ENCODE assay signal across 14 mouse cellular contexts in genomic region chr16:90128817-90129587, GRCm38 (mm10). TPM values are rescaled to one million over a fixed set of nuclear protein-coding genes. Genes with fewer than 3 reads are reported as not detected.
DNase-seq lines count a peak whose midpoint lies in the region; ATAC-seq and TF ChIP-seq lines count a peak whose summit lies in the region.
"Had no signal": no experiment of that assay in that cellular context is flagged by ENCODE, and none has a peak within 500 bp of the region (broad histone marks: within the 10 kb centered on the region; RNA-seq: fewer than 3 reads in every experiment).

No protein-coding gene starts in this region.

- WGBS in heart, embryonic 14.5 days, result 37% methylated on average over 19 of the region's 19 CpGs
- 33% methylated on average over 19 of the region's 19 CpGs for WGBS in midbrain, embryonic 13.5 days
- WGBS in midbrain, embryonic 15.5 days, result 35% methylated on average over 19 of the region's 19 CpGs
- WGBS in hindbrain, embryonic 13.5 days, result 42% methylated on average over 19 of the region's 19 CpGs
- 23% methylated on average over 19 of the region's 19 CpGs for WGBS in limb, embryonic 14.5 days

- peak; percentile 48; the same call in 1 of the 2 replicates for ATAC-seq in heart, embryonic 14.5 days (ENCODE audit: insufficient number of reproducible peaks, insufficient read depth, low FRiP score, low read depth)
- ATAC-seq in midbrain, embryonic 13.5 days, result peak; percentile 27; the same call in 1 of the 2 replicates
- ATAC-seq in midbrain, embryonic 15.5 days (replicated peaks), result no peak
- ATAC-seq in hindbrain, embryonic 13.5 days (ENCODE audit: low FRiP score), result no peak
- ATAC-seq in limb, embryonic 14.5 days (ENCODE audit: low FRiP score, low read depth), result peak; percentile 82

- H3K9me3 ChIP-seq in heart, embryonic 14.5 days (ENCODE audit: control insufficient read depth, low read length), result no peaks in the 10 kb centered on the region
- H3K9me3 ChIP-seq in midbrain, embryonic 13.5 days, result no peaks in the 10 kb centered on the region
- no peaks in the 10 kb centered on the region for H3K9me3 ChIP-seq in midbrain, embryonic 15.5 days
- no peaks in the 10 kb centered on the region for H3K9me3 ChIP-seq in hindbrain, embryonic 13.5 days
- no peaks in the 10 kb centered on the region for H3K9me3 ChIP-seq in limb, embryonic 14.5 days (ENCODE audit: control insufficient read depth, low read length)
- H3K9me3 ChIP-seq: liver, embryonic 15.5 days; midbrain, embryonic 12.5 days had no signal

- no peaks in the 10 kb centered on the region for H3K27me3 ChIP-seq in heart, embryonic 14.5 days (ENCODE audit: control insufficient read depth, insufficient read depth, low read length)
- peaks cover 16% of the 10 kb centered on the region for H3K27me3 ChIP-seq in midbrain, embryonic 13.5 days
- H3K27me3 ChIP-seq in midbrain, embryonic 15.5 days (replicated peaks), result no peaks in the 10 kb centered on the region
- no peaks in the 10 kb centered on the region for H3K27me3 ChIP-seq in hindbrain, embryonic 13.5 days
- no peaks in the 10 kb centered on the region for H3K27me3 ChIP-seq in limb, embryonic 14.5 days (ENCODE audit: control insufficient read depth, insufficient read depth, low read length)
- H3K27me3 ChIP-seq: liver, embryonic 15.5 days had no signal

- H3K4me1 ChIP-seq in heart, embryonic 14.5 days (ENCODE audit: control insufficient read depth in 2 of 2, insufficient read depth in 2 of 2, low read length in 2 of 2), result peaks cover 14 to 32% of the 10 kb centered on the region in 2 experiments
- H3K4me1 ChIP-seq in midbrain, embryonic 13.5 days (replicated peaks), result peaks cover 26% of the 10 kb centered on the region
- H3K4me1 ChIP-seq in midbrain, embryonic 15.5 days, result peaks cover 19% of the 10 kb centered on the region
- peaks cover 35% of the 10 kb centered on the region for H3K4me1 ChIP-seq in hindbrain, embryonic 13.5 days (replicated peaks)
- peaks cover 15% of the 10 kb centered on the region for H3K4me1 ChIP-seq in limb, embryonic 14.5 days (ENCODE audit: control insufficient read depth, insufficient read depth, low read length)

- H3K9ac ChIP-seq in heart, embryonic 14.5 days (ENCODE audit: low read length), result no peak overlapping the region
- no peak overlapping the region for H3K9ac ChIP-seq in midbrain, embryonic 13.5 days (replicated peaks)
- H3K9ac ChIP-seq in midbrain, embryonic 15.5 days, result no peak overlapping the region
- H3K9ac ChIP-seq in hindbrain, embryonic 13.5 days, result no peak overlapping the region
- no peak overlapping the region for H3K9ac ChIP-seq in limb, embryonic 14.5 days (ENCODE audit: low read depth, low read length, severe bottlenecking)
- H3K9ac ChIP-seq: liver, embryonic 15.5 days; midbrain, embryonic 12.5 days had no signal

- H3K27ac ChIP-seq in heart, embryonic 14.5 days (replicated peaks in 1 of 2; ENCODE audit: control insufficient read depth in 1 of 2, insufficient read depth in 1 of 2, low read depth in 2 of 2, low read length in 2 of 2), result peak overlapping the region; percentile 43 to 51
- 0 out of 2 replicates have a peak overlapping the region, but pooled peaks have one; percentile 30 for H3K27ac ChIP-seq in midbrain, embryonic 13.5 days
- H3K27ac ChIP-seq in midbrain, embryonic 15.5 days, result no peak overlapping the region
- H3K27ac ChIP-seq in hindbrain, embryonic 13.5 days, result peak overlapping the region; percentile 35
- peak overlapping the region; percentile 35; the same call in 1 of the 2 replicates for H3K27ac ChIP-seq in limb, embryonic 14.5 days (replicated peaks; ENCODE audit: low read depth, low read length)
- H3K27ac ChIP-seq: liver, embryonic 15.5 days; midbrain, embryonic 12.5 days had no signal

- no peak overlapping the region for H3K4me3 ChIP-seq in heart, embryonic 14.5 days (ENCODE audit: control insufficient read depth in 1 of 2, insufficient read depth in 1 of 2, low read depth in 1 of 2, low read length in 2 of 2)
- no peak overlapping the region for H3K4me3 ChIP-seq in midbrain, embryonic 13.5 days (replicated peaks)
- H3K4me3 ChIP-seq in midbrain, embryonic 15.5 days, result no peak overlapping the region
- H3K4me3 ChIP-seq in hindbrain, embryonic 13.5 days, result no peak overlapping the region
- no peak overlapping the region for H3K4me3 ChIP-seq in limb, embryonic 14.5 days (replicated peaks; ENCODE audit: low read length)
- H3K4me3 ChIP-seq: erythroblast, embryonic 14.5 days; liver, embryonic 15.5 days; midbrain, embryonic 12.5 days had no signal

- peak overlapping the region; percentile 29 for H3K4me2 ChIP-seq in heart, embryonic 14.5 days (ENCODE audit: low read length)
- no peak overlapping the region for H3K4me2 ChIP-seq in midbrain, embryonic 13.5 days (replicated peaks)
- H3K4me2 ChIP-seq in midbrain, embryonic 15.5 days, result no peak overlapping the region
- no peak overlapping the region for H3K4me2 ChIP-seq in hindbrain, embryonic 13.5 days
- H3K4me2 ChIP-seq in limb, embryonic 14.5 days (replicated peaks; ENCODE audit: low read depth, low read length, severe bottlenecking), result no peak overlapping the region
- H3K4me2 ChIP-seq: liver, embryonic 15.5 days; midbrain, embryonic 12.5 days had no signal

- no peaks in the 10 kb centered on the region for H3K36me3 ChIP-seq in heart, embryonic 14.5 days (ENCODE audit: control insufficient read depth, insufficient read depth, low read length)
- no peaks in the 10 kb centered on the region for H3K36me3 ChIP-seq in midbrain, embryonic 13.5 days
- no peaks in the 10 kb centered on the region for H3K36me3 ChIP-seq in midbrain, embryonic 15.5 days (replicated peaks)
- no peaks in the 10 kb centered on the region; the same call in 1 of the 2 replicates for H3K36me3 ChIP-seq in hindbrain, embryonic 13.5 days
- no peaks in the 10 kb centered on the region for H3K36me3 ChIP-seq in limb, embryonic 14.5 days (ENCODE audit: control insufficient read depth, insufficient read depth, low read length)
- H3K36me3 ChIP-seq: liver, embryonic 15.5 days; midbrain, embryonic 12.5 days had no signal

- DNase-seq in heart, adult 8-10 months (ENCODE audit: low spot score), result no peak
- DNase-seq in limb, embryonic 14.5 days (ENCODE audit: low spot score), result peak; percentile 42
- DNase-seq in kidney, adult 8-10 months, result no peak
- DNase-seq: adrenal gland, postnatal 14 days; cerebellum, postnatal 25 days; kidney, postnatal 25 days; right cerebral cortex, postnatal 4 days had no signal

- TF ChIP-seq POLR2A in limb, embryonic 14.5 days (IDR thresholded peaks at IDR 0.05; ENCODE audit: borderline replicate concordance, extremely low read depth, insufficient read depth, insufficient read length), result no peak

RNA-seq across cellular contexts. Expression of gene Tiam1, which starts 14.6 kb away (rescaled TPM):
- polyA plus RNA-seq in heart, embryonic 14.5 days (2014; fragmentation: Nextera tagmentation; extraction: Ambion mirVana), result 12.0 and 12.6 TPM in 2 replicates
- total RNA-seq in heart, adult 8-10 months (2022), result 1 to 10 TPM; 4.7 to 7.3 (median 6.7) TPM
- 26.5 and 30.4 TPM in 2 replicates for polyA plus RNA-seq in midbrain, embryonic 13.5 days (2015; fragmentation: Nextera tagmentation; extraction: Ambion mirVana)
- polyA plus RNA-seq in midbrain, embryonic 15.5 days (2015; fragmentation: Nextera tagmentation; extraction: Ambion mirVana), result 26.3 and 30.8 TPM in 2 replicates
- 27.4 and 29.0 TPM in 2 replicates for polyA plus RNA-seq in hindbrain, embryonic 13.5 days (2015; fragmentation: Nextera tagmentation; extraction: Ambion mirVana)
- 19.1 and 22.4 TPM in 2 replicates for polyA plus RNA-seq in limb, embryonic 14.5 days (2012; rRNA removed)
- polyA plus RNA-seq in limb, embryonic 14.5 days (2014; fragmentation: Nextera tagmentation; extraction: Ambion mirVana), result 54.9 and 57.2 TPM in 2 replicates

Comparison
In these comparisons a context has a peak if more than half of its experiments do, and no peak if none do; other contexts are left out.
1. ATAC-seq: peak in heart, embryonic 14.5 days (single experiment), midbrain, embryonic 13.5 days (single experiment) and limb, embryonic 14.5 days (single experiment); none in midbrain, embryonic 15.5 days (single experiment) and hindbrain, embryonic 13.5 days (single experiment).